Mouse (Mus musculus) ovary, postnatal 36 days (tissue): ENCODE results near the gene Eef1g.

Experiments used
- DNase-seq: peaks from one replicate; pipeline ENCODE4 v3.0.0; 2022; ENCODE audit warnings: low spot score, mixed read lengths

The Eef1g gene

DNA sequence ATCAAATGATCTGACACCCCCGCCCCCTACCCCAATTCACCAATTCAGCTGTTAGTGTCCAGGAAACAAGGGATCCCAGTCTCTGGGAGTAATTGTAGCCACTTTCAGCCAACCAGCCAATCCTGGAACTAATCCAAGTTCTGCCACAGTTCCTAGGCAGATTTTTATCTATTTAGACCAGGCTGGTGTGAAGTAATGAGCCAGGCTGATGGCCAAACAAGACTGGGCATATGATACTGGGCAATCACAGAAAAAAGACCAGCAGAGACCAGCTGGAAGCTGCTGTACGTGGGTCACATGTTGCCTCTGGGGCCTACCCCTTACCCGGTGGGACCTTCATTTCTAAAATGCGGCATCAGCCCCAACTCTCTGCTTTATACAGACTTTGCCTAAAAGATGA is 59.8 kb downstream of the Eef1g start:
- DNase-seq, result no peak

DNA sequence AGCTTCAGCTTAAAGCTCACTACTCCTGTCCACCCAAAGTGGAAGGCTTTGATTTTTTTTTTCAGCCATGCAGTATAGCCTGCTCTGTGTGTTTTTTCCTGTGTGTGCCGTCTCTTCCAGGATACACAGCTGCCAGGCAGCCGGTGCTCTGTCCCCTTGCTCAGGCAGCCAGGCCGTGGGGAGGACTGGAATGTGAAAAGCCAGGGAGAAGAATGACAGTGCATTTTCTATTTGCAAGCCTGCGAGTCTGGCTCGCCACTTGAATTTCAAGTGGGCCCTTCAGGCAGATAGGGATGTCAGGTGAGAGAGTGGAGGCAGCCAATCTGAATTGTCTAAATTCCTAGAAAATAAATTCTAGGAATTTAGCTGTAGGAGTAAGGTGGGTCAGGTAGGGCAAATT is 61.0 kb downstream of the Eef1g start:
- DNase-seq, result no peak
